Mouse (Mus musculus) lung, embryonic 15.5 days (tissue): ENCODE measurements around the gene Slc29a3. TPM values are rescaled to one million over a fixed set of nuclear protein-coding genes. Genes with fewer than 3 reads are reported as not detected.

ENCODE experiments used
- ATAC-seq: fragments of 200-750 bp; cut with Nextera tagmentation; 2 replicates; pipeline ENCODE4 v1.8.0; 2017; ENCODE audit warnings: moderate number of reproducible peaks, borderline replicate concordance; ENCODE audit not compliant: low FRiP score, low TSS enrichment; ENCODE audit errors: extremely low read depth
- H3K27ac ChIP-seq: fragments of 300-500 bp; sonication (generic); 2 replicates; pipeline ENCODE4 v1.5.1; 2015; ENCODE audit warnings: moderate library complexity, mild to moderate bottlenecking, inconsistent platforms
- H3K27me3 ChIP-seq: fragments of 300-500 bp; sonication (generic); 2 replicates; pipeline ENCODE4 v1.6.1; 2015; ENCODE audit warnings: inconsistent platforms
- H3K36me3 ChIP-seq: fragments of 300-500 bp; sonication (generic); 2 replicates; pipeline ENCODE4 v1.6.1; 2015; ENCODE audit warnings: inconsistent platforms
- H3K4me1 ChIP-seq: fragments of 300-500 bp; sonication (generic); 2 replicates; pipeline ENCODE4 v1.6.1; 2015; ENCODE audit warnings: inconsistent platforms
- H3K4me2 ChIP-seq: fragments of 300-500 bp; sonication (generic); 2 replicates; pipeline ENCODE4 v1.6.1; 2015; ENCODE audit warnings: inconsistent platforms, mild to moderate bottlenecking, moderate library complexity
- H3K4me3 ChIP-seq: fragments of 300-500 bp; sonication (generic); 2 replicates; pipeline ENCODE4 v1.5.1; 2015; ENCODE audit warnings: mild to moderate bottlenecking, inconsistent platforms
- H3K9ac ChIP-seq: fragments of 300-500 bp; sonication (generic); 2 replicates; pipeline ENCODE4 v1.6.1; 2015; ENCODE audit warnings: inconsistent platforms
- H3K9me3 ChIP-seq: fragments of 300-500 bp; sonication (generic); 2 replicates; pipeline ENCODE4 v1.6.1; 2016; ENCODE audit warnings: inconsistent platforms
- WGBS: fragments of 180-500 bp; shearing (Covaris S2); methylation state at CpG from one replicate; pipeline ENCODE4 v1.1.7; 2015; 5-methylcytosine and 5-hydroxymethylcytosine counted together
- polyA plus RNA-seq: library from polyadenylated mRNA; unstranded; fragments of >200 nt; fragmentation: Nextera tagmentation; extraction: Ambion mirVana; gene quantifications from 2 replicates; pipeline ENCODE4 v1.2.1, GENCODE M21; 2015

The Slc29a3 gene
- 13.3 and 13.6 TPM in 2 replicates for polyA plus RNA-seq

DNA sequence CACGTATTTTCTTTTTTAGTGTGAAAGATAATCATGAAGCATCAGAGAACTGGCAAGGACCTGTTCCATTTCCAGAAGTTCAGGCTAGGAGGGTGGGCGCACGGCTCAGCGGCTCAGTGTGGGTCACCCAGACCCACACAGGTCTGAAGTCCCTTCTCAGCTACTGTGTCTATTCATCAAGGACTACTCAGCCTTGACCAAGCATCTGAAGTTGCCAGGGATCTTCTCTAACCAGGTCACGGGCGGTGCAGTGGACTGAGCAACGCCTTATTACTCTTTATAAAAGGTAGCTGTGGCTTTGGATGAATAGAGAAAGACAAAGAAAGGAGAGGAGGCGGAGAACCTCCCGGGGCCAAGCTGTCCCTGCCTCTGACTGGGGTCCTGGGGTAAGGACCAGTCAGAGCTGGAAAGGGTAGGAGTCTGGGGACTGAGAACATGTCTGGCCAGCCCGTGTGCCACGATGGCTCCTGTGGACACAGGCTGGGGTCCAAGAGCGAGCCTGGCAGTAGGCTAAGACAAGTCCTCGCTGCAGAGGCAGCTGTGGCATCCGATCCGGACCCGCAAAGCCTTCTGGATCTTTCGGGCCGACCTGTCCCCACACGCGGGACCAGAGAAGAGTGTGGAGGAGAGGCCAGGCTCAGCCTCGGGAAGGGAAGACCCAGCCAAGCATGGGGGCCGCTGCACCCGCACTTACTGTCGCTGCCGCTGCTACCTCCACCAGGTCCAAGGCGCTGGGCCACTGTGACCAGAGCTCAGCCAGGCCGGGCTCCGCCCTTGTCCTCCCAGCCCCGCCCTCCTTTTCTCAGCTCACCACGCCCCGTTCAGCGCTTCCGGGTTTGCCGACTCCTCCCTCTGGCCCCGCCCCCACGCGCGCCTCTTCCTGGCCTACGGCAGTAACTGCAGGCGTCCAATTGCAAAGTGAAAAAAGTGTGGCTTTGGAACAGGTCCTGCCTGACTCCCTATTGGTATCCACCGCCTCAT is at the start of gene Slc29a3:
Gene Slc29a3, minus strand, starts transcription at position 755 of the 981 bp plus-strand sequence.
- no peaks in the 10 kb centered on the region for H3K9me3 ChIP-seq
- no peaks in the 10 kb centered on the region for H3K36me3 ChIP-seq
- ATAC-seq: peak; percentile 97
- no peaks in the 10 kb centered on the region for H3K27me3 ChIP-seq
- 9% methylated on average over 40 of the region's 41 CpGs for WGBS
- peak within 1 kb of the TSS; percentile 69; the same call in 1 of the 2 replicates for H3K27ac ChIP-seq
- H3K4me3 ChIP-seq: peak within 1 kb of the TSS; percentile 77
- peak within 1 kb of the TSS; percentile 86 for H3K9ac ChIP-seq
- H3K4me2 ChIP-seq: peak within 1 kb of the TSS; percentile 81
- peaks cover 14% of the 10 kb centered on the region for H3K4me1 ChIP-seq

DNA sequence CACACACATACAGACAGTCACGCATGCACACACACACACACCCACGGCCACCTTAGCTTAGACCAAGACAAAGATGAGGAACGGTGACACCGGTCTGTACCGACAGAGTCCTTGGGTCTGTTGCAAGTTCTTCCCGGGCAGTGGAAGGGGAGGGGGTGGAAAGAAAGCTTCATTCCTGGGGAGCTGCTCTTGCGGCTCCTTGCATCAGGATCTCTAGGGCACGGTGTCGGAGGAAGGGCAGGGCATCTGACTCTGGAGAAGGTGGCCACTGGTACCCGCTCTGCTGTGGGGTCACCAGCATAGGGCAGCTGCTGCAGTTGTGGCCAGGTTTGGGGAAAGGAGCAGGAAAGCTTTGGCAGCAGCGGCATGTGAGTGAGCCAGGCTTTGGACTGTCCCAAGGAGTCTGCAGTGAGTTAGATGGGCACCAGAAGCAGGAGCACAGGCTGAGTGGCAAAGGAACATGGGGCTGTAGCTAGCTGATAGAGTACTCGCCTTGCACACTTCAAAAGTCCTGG is 49.4 kb upstream of the Slc29a3 start:
- Histone ChIP-seq H3K27ac (no peak overlapping the region), H3K27me3 (no peaks in the 10 kb centered on the region), H3K36me3 (no peaks in the 10 kb centered on the region), H3K9me3 (no peaks in the 10 kb centered on the region), H3K4me2 (no peak overlapping the region), H3K4me3 (no peak overlapping the region), H3K4me1 (peaks cover 75% of the 10 kb centered on the region), H3K9ac (no peak overlapping the region)
- 57% methylated on average over 12 of the region's 12 CpGs for WGBS
- no peak for ATAC-seq

DNA sequence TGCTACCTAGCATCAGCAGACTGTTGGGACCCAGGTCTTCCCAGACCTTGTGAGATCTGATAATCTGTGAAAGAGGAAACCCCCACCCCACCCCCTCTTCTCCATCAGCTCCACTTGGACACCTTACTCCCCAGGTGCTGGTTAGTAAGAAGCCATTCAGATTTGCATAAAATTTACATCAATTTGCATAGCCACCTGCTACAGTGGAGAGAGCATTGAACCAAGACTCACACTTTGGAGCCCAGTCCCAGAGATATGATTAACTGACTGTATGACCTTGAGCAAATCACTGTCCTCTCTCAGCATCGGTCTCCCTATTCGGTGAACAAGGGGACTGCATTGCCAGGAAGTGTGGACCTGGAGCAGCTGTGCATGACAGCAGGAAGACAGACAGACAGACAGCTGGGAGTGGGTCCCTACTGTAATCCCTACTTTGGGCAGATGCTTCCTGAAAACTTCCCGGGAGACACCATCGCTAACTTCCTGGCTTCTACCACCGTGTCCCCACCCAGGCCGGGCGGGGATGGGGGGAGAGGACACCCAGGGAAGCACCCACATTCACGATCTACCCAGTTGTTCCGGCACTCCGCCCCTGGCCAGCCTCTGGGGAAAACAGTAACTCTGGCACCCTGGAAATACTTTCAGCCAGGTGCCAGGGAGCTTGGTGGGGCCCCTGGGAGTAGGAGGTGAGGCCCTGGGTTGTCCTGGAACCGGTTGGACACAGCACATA is 48.7 kb upstream of the Slc29a3 start:
- Histone ChIP-seq H3K27ac (no peak overlapping the region), H3K9ac (no peak overlapping the region), H3K4me1 (peaks cover 70% of the 10 kb centered on the region), H3K4me3 (no peak overlapping the region), H3K36me3 (no peaks in the 10 kb centered on the region), H3K27me3 (no peaks in the 10 kb centered on the region), H3K4me2 (no peak overlapping the region), H3K9me3 (no peaks in the 10 kb centered on the region)
- WGBS: 33% methylated on average over 11 of the region's 11 CpGs
- ATAC-seq: no peak

DNA sequence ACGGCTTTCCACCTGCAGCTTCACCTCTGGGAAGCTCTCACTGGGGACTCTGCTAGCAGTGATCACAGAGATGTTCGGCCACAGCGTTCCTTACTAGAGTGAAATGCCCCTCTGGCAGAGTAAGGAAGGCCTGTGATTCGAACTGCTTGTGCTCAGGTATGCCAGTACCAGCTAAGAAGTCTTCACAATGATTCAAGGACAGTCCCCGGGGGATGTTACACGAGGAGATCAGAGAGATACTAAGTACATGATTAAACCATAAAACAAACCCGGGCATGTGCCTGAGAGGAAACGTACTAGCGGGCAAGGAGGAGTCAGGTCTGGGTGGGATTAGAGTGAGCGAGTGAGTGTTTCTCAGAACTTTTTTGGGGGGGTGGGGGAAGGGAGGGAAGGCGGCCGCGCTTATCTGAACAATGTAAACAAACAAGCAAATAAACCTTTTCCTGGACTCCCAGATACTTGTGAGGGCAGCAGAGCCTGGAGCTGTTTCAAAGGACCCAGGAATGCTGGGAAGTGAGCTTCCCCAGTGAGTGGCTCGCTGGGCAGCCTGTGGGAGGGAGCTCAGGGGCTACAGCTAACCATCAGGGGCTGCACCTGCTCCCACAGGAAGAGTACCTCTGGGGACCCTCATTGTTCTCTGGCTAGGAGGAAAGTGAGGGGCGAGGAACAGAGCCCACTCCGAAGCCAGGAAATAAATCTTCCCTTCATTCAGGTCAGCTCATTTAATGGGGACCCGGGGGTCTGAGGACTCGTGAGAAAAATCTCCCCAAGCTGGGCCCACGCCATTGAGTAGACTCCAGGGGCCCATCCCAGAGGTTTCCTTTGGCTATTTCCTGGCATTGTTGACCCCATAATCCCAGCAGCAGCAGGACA is 47.9 kb upstream of the Slc29a3 start:
- H3K4me1 ChIP-seq: peaks cover 62% of the 10 kb centered on the region

DNA sequence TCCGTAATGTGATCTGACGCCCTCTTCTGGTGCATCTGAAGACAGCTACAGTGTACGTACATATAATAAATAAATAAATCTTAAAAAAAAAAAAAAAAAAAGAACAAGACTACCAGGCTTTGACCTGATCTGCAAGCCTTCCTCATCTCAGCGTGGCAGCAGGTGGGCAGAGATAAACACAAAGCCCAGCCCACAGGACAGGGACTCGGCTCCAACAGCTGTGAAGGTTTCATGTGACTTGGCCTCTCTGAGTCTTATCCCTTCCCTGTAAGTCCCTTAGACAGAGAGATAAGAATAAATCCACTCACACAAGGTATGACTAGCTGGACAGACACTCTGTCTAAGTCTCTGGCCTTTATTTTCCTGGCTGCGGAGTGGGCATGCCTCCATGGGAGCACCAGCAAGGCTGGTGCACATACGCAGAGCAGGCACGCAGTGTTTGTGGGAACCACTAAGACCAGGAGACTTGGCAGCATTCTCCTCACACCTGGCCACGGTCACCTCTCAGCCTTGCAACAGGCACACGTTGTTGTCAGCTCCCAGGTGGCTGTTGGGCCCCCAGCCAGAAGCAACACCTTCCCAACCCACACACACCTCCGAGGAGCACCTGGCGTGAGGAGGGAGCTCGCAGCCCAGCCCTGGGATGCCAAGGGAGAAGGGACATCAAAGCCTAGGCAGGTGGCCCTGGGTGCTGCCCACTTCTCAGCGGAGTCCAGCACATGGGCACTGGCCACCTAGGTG is 45.3 kb upstream of the Slc29a3 start:
- Histone ChIP-seq H3K9ac (no peak overlapping the region), H3K4me3 (no peak overlapping the region), H3K27me3 (no peaks in the 10 kb centered on the region), H3K36me3 (no peaks in the 10 kb centered on the region), H3K4me2 (no peak overlapping the region), H3K4me1 (peaks cover 46% of the 10 kb centered on the region), H3K9me3 (no peaks in the 10 kb centered on the region), H3K27ac (no peak overlapping the region)
- ATAC-seq: no peak
- 60% methylated on average over 14 of the region's 14 CpGs for WGBS

More for the DNA sequence above, 47.9 kb upstream of the Slc29a3 start:
- H3K9ac ChIP-seq: no peak overlapping the region
- H3K36me3 ChIP-seq: no peaks in the 10 kb centered on the region
- no peaks in the 10 kb centered on the region for H3K27me3 ChIP-seq
- no peak overlapping the region for H3K4me3 ChIP-seq
- H3K9me3 ChIP-seq: no peaks in the 10 kb centered on the region
- 14% methylated on average over 19 of the region's 19 CpGs for WGBS
- H3K27ac ChIP-seq: peak overlapping the region; percentile 31
- no peak for ATAC-seq
- H3K4me2 ChIP-seq: no peak overlapping the region

DNA sequence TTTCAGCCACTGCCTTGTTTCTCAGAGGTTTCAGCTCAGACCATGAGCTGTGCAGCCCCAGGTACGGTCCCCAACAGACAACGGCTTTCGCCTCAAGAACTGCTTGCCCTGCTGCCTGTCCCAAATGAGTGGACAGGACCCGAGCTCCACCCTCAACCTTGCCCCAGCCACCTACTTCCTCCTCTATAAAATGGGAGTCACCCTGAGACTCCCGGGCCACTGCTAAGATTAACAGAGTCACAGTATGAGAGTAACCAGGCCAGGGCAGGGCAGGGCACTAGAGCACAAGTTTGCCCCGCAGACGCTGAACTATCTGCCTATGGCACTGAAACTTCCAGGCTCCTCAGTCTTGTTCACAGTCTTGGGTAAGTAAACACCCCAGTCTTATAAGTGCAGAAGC is 43.9 kb upstream of the Slc29a3 start:
- no peak overlapping the region for H3K27ac ChIP-seq
- H3K9ac ChIP-seq: no peak overlapping the region
- ATAC-seq: no peak
- H3K36me3 ChIP-seq: no peaks in the 10 kb centered on the region
- H3K4me1 ChIP-seq: peaks cover 44% of the 10 kb centered on the region
- no peak overlapping the region for H3K4me2 ChIP-seq
- no peaks in the 10 kb centered on the region for H3K9me3 ChIP-seq
- WGBS: 81% methylated on average over 7 of the region's 7 CpGs
- H3K27me3 ChIP-seq: no peaks in the 10 kb centered on the region
- H3K4me3 ChIP-seq: no peak overlapping the region

DNA sequence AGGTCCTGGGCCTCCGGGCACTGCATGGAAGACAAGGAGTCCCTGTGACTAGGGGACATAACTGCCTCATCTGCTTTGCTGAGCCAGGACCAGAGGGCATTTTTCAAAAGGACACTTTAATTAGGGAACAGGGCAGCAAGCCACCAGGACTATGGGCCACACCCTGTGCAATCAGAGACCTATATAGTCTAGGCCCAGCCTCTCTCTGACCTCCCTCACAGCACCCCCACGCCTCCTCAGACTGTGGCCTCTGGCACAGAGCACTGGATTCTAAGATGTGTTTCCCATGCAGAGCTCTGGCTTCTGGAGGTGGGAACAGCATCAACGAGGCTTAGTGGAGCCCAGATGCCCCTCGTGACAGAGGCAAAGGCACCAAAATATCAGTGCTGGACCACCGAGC is 43.4 kb upstream of the Slc29a3 start:
- Histone ChIP-seq H3K36me3 (no peaks in the 10 kb centered on the region), H3K9me3 (no peaks in the 10 kb centered on the region), H3K4me2 (no peak overlapping the region), H3K27ac (no peak overlapping the region), H3K4me1 (peaks cover 39% of the 10 kb centered on the region), H3K9ac (no peak overlapping the region), H3K4me3 (no peak overlapping the region), H3K27me3 (no peaks in the 10 kb centered on the region)
- no peak for ATAC-seq
- WGBS: 75% methylated on average over 5 of the region's 5 CpGs

DNA sequence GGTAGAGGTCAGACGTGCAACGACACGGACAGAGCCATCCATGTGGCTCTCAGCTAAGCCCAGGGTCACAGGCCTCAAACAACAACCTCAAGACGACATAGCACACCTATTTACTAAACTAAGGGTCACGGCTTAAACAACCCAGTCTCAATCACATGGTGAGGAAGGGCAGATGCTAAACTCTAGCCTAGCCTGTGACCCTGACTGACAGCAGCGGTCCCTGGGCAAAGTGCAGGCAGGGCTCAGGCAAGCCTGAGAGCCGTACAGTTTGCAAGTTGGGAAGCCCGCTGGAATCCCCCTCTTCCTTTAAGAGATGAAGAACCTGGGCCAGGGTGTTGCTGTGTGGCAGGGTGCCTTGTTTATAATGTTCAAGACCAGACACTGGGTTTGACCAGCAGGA is 42.2 kb upstream of the Slc29a3 start:
- H3K4me3 ChIP-seq: no peak overlapping the region
- H3K27me3 ChIP-seq: no peaks in the 10 kb centered on the region
- H3K9me3 ChIP-seq: no peaks in the 10 kb centered on the region
- H3K9ac ChIP-seq: no peak overlapping the region
- no peak overlapping the region for H3K27ac ChIP-seq
- no peak for ATAC-seq
- no peak overlapping the region for H3K4me2 ChIP-seq
- H3K4me1 ChIP-seq: peaks cover 27% of the 10 kb centered on the region; the same call in 1 of the 2 replicates
- no peaks in the 10 kb centered on the region for H3K36me3 ChIP-seq
- 68% methylated on average over 8 of the region's 8 CpGs for WGBS

DNA sequence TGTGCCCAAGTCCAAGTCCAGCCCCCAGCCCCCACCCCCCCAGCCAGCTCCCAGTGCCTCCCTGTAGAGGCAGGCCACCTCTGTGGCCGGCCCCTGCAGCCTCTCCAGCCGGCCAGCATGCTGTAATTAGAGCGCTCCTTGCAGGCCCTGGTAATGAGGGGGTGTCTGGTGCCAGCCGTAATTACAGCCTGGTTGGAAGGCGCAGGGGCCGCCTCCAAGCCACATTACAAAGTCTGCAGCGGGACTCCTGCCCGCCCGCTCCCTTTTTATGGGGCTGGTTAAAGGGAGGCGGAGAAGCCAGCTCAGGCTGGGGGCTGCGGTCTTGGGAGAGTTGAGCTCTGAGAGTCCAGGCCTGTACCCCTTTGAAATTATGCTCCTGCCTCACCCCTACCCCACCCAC is 41.8 kb upstream of the Slc29a3 start:
- Histone ChIP-seq H3K27me3 (no peaks in the 10 kb centered on the region), H3K27ac (no peak overlapping the region), H3K4me2 (no peak overlapping the region), H3K4me3 (no peak overlapping the region), H3K9me3 (no peaks in the 10 kb centered on the region), H3K9ac (no peak overlapping the region), H3K4me1 (peaks cover 23% of the 10 kb centered on the region; the same call in 1 of the 2 replicates), H3K36me3 (no peaks in the 10 kb centered on the region)
- no peak for ATAC-seq
- 59% methylated on average over 11 of the region's 11 CpGs for WGBS

DNA sequence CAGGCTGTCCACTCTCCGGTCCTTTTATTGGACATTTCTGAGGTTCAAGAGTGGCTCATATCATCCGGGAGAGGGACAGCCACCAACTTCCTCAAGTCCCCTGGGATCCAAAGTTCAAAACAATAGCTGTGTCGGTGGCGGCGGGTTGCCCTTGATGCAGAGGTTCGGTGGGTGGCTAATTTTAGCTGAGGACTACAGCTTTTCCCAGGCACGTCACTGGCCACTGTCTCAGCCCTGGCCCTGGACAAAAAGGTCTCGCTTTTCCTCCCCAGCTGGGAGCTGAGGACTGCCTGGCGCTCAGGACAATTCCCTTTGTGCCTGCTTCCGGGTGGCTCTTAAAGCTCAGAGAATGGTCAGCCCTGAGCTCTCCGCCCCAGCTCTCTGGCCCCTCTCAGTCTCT is 40.2 kb upstream of the Slc29a3 start:
- Histone ChIP-seq H3K27ac (peak overlapping the region; percentile 80), H3K27me3 (no peaks in the 10 kb centered on the region), H3K4me1 (peaks cover 18% of the 10 kb centered on the region; the same call in 1 of the 2 replicates), H3K36me3 (no peaks in the 10 kb centered on the region), H3K4me2 (0 out of 2 replicates have a peak overlapping the region, but pooled peaks have one; percentile 13), H3K9me3 (no peaks in the 10 kb centered on the region), H3K9ac (no peak overlapping the region), H3K4me3 (no peak overlapping the region)
- WGBS: 34% methylated on average over 11 of the region's 11 CpGs
- ATAC-seq: no peak
